Mouse (Mus musculus): ENCODE data around the gene Bhlhb9.
"Not testable (repeated sequence)": the region's sequence is repeated elsewhere in the genome, so short reads cannot be mapped to it uniquely, and the experiment has no call there.

The Bhlhb9 gene

DNA sequence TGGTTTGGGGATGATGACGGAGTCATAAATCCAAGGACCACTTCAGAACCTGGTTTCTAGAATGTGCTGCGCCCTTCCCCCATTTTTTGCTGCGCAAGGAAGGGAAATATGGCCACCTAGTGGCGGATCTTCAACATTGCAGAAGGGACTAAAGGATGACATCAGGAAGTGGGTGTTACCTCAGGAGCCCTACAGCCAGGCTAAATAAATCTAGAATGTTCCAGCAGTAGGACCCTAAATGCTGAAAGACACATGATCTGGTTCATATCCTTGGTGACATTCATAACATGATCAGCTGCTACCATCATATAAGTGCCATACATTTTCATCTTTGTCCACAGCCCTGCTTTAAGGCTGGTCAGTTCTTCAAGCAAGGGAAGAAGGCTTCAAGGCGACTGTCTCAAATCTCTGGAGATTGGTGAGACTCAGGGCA lies at the start of gene Bhlhb9:
Gene Bhlhb9, plus strand, starts transcription at position 383 of the 433 bp plus-strand sequence.
- DNase-seq (ENCODE audit: low spot score in 2 of 2) = peak; percentile 31 to 55

GRCm38 (mm10) chrX:135752832-135753231 lies 44.6 kb upstream of the Bhlhb9 start:
- peak; percentile 31 to 70 for DNase-seq (ENCODE audit: low spot score in 2 of 2)

GRCm38 (mm10) chrX:135761707-135762106 lies 35.7 kb upstream of the Bhlhb9 start:
- DNase-seq (ENCODE audit: low spot score in 2 of 2) = peak in 1 of 2 experiments; percentile 10

GRCm38 (mm10) chrX:135768043-135768548 lies 29.3 kb upstream of the Bhlhb9 start:
- DNase-seq (ENCODE audit: low spot score in 2 of 2) = no peak

GRCm38 (mm10) chrX:135768565-135768964 lies 28.8 kb upstream of the Bhlhb9 start:
- DNase-seq (ENCODE audit: low spot score in 2 of 2) = no peak

- DNase-seq (ENCODE audit: low spot score in 2 of 2) = no peak
Observed at GRCm38 (mm10) chrX:135791536-135791935, 5.9 kb upstream of the Bhlhb9 start.

DNA sequence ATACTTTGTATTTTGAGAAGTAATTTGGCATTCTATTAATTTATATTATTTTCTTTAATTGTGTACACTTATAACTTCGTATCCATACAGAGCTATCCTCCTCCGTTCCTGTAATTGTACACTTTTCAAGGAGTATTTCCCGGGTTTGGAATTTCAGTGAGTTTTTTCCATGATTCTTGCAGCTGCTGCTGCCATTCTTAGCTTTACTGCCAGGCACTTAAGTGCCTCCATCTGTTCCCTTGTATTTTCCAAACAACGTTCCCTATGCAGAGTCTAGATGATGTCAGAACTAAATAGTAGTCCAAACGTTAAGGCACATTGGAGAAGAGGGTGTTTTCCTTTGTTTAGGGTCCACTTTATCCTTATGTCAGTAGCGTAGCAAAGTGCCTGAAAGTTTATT lies 5.1 kb upstream of the Bhlhb9 start:
- DNase-seq (ENCODE audit: low spot score in 2 of 2) = no peak

DNA sequence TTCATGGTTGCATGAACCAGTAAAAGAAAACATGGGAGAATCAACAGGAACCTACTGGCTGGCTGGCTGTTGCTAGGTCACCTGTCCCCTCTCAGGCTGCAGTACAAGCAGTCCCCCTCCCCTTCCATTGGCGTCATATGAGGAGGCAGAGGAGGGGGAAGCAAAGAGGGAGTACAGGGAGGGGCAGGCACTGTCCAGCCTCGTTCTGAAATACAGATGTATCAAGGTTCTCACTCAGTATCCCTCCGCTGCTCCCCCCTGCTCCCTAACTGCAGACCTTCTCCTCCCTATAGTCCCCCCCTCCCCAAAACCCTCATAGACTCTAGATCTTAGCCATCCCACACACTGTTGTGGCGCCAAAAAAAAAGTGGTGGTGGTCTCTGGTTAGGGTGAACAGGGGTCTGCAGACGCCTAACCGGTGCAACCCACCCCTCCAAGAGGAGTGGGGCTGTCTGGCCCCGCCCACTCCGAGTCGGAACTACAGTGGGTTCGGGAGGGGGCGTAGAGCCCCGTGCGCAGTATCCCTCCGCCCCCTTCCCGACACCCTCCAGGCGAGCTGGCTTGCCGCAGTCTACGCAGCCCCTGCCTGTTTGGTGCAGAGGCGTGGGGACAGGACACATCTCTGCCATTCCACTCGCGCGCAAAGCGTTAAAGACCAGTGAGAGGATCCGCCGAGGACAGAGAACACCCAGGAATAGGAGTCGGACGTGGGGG lies 1.6 kb upstream of the Bhlhb9 start:
- peak; percentile 45 to 62 for DNase-seq (ENCODE audit: low spot score in 2 of 2)

DNA sequence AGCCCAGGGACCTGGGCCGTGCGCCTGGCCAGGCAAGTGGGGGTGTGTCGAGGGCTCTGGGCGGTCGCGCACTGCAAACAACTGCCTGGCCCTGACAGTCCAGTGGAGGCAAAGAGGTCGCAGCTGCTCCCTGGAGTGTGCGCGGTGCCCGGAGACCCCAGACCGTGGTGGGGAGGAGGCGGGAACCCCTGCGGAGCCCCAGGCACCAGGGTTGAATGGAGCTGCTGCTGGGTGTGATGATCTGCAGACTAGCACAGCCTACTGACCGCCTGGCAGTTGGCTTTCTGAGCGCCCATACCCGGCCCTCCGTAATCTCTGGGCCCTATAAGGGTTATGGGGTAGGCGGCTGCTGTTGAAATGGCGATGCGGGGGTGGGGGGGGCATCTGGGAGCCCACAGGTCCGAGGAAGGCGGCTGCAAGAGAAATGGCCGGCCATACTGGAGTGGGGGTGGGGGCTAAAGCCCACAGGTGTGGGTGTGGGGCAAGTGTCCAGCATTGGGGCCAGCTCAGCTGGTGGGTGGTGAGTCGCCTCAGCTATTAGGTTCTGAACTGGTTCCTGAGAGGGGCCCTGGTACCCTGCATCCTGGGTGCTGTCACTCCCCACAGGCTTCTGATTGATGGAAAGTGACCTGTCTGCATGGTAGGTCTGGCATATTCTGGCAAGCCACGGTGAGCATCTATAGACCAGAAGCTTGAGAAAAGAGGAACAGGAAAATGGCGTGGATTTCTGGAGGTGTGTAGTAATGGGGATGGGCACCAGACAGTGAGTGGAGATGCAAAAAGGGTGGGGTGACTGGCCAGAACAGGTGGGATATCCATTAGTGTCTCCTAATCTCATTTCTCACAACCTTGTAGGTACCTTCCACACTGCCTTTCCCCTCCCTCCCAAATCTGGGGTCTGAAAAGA lies 836 bp upstream of the Bhlhb9 start:
- peak in 1 of 2 experiments; percentile 17 for DNase-seq (ENCODE audit: low spot score in 2 of 2)

GRCm38 (mm10) chrX:135804149-135804548 lies 6.8 kb downstream of the Bhlhb9 start:
- DNase-seq (ENCODE audit: low spot score in 2 of 2) = no peak

GRCm38 (mm10) chrX:135805780-135806179 lies 8.4 kb downstream of the Bhlhb9 start:
- peak in 1 of 2 experiments; percentile 52 for DNase-seq (ENCODE audit: low spot score in 2 of 2)

GRCm38 (mm10) chrX:135835896-135836295 lies 38.5 kb downstream of the Bhlhb9 start:
- not testable (repeated sequence) for DNase-seq (ENCODE audit: low spot score in 2 of 2)

- DNase-seq (ENCODE audit: low spot score in 2 of 2) = no peak
Observed at GRCm38 (mm10) chrX:135837896-135838295, 40.5 kb downstream of the Bhlhb9 start.

GRCm38 (mm10) chrX:135838521-135839360 lies 41.3 kb downstream of the Bhlhb9 start, which contains the start of gene Gprasp2:
Gene Gprasp2 (plus strand): TSS chrX:135839034.
- DNase-seq (ENCODE audit: low spot score in 2 of 2) = peak; percentile 27 to 57

GRCm38 (mm10) chrX:135839397-135840391 lies 42.3 kb downstream of the Bhlhb9 start:
- peak in 1 of 2 experiments; percentile 39 for DNase-seq (ENCODE audit: low spot score in 2 of 2)

- DNase-seq (ENCODE audit: low spot score in 2 of 2) = not testable (repeated sequence)
Observed at GRCm38 (mm10) chrX:135866806-135867205, 69.4 kb downstream of the Bhlhb9 start.

DNA sequence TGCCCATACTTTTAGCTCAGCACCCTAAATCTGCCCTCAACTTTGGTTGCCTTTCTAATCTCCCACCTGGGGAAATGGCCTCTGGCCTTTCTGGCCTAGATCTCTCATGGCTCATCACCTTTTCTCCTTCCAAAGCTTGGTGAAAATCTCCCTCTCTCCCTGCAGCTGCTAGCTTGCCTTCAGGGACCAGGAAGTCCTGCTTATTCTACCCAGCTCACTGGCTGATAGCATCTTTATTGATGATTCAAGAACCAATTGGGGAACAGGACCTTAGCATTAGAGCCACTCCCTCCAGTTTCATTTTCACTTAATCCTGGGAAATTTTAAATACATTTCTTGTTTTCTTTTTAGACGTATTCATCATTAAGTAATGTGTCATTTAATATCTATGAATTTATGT lies 79.3 kb downstream of the Bhlhb9 start:
- no peak for DNase-seq (ENCODE audit: low spot score in 2 of 2)

- no peak for DNase-seq (ENCODE audit: low spot score in 2 of 2)
Observed at GRCm38 (mm10) chrX:135879626-135880025, 82.2 kb downstream of the Bhlhb9 start.

DNA sequence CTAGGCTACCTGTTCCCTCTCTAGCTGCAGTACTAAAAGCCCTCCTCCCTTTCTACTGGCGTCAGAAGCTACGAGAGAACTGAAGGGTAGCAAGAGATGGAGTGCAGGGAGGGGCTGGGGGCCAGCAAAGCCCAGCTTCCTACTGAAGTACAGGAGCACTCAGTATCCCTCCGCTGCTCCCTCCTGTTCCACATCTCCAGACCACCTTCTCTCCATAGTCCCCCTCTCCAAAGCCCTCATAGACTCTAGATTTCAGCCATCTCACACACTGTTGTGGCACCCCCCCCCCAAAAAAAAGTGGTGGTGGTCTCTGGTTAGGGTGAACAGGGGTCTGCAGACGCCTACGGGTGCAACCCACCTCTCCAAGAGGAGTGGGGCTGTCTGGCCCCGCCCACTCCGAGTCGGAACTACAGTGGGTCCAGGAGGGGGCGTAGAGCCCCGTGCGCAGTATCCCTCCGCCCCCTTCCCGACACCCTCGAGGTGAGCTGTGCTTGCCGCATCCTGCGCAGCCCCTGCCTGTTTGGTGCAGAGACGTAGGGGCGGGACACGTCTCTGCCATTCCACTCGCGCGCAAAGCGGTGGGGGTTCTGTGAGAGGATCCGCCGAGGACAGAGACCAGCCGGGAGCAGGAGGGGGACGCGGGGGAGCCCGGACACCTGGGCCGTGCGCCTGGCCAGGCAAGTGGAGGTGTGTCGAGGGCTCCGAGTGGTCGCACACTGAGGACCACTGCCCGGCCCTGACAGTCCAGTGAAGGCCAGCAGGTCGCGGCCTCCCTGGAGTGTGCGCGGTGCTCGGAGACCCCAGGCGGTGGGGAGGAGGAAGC lies 88.2 kb downstream of the Bhlhb9 start:
- DNase-seq (ENCODE audit: low spot score in 2 of 2) = peak; percentile 50 to 74
